Mouse (Mus musculus) liver, adult 2 months (tissue): ENCODE results near the gene 1700008O03Rik. TPM values are rescaled to one million over a fixed set of nuclear protein-coding genes. Genes with fewer than 3 reads are reported as not detected.

Experiments
- DNase-seq: peaks from one replicate; pipeline ENCODE4 v3.0.0-alpha.2; 2011; ENCODE audit warnings: low read depth, low spot score; ENCODE audit errors: extremely low read depth
- H3K27ac ChIP-seq: fragments of 200-500 bp; replicated peaks from 2 replicates; pipeline ENCODE4 v1.5.1; 2012; ENCODE audit warnings: low read depth, mild to moderate bottlenecking, control low read depth, inconsistent platforms, low read length; ENCODE audit not compliant: insufficient read depth
- H3K27me3 ChIP-seq: fragments of 200-500 bp; 2 replicates; pipeline ENCODE4 v1.6.1; 2012; ENCODE audit warnings: mild to moderate bottlenecking, moderate library complexity, low read length, inconsistent platforms; ENCODE audit not compliant: control insufficient read depth, insufficient read depth
- H3K36me3 ChIP-seq: fragments of 200-500 bp; 2 replicates; pipeline ENCODE4 v1.6.1; 2012; ENCODE audit warnings: low read length, inconsistent platforms; ENCODE audit not compliant: control insufficient read depth, insufficient read depth
- H3K4me1 ChIP-seq: fragments of 200-500 bp; 2 replicates; pipeline ENCODE4 v1.6.1; 2011; ENCODE audit warnings: low read length; ENCODE audit not compliant: control insufficient read depth, insufficient read depth
- H3K4me3 ChIP-seq: fragments of 200-500 bp; 2 replicates; pipeline ENCODE4 v1.5.1; 2011; ENCODE audit warnings: low read depth, mild to moderate bottlenecking, control low read depth, low read length, moderate library complexity; ENCODE audit not compliant: insufficient read depth
- H3K79me2 ChIP-seq: fragments of 200-500 bp; 2 replicates; pipeline ENCODE4 v1.6.1; 2012; ENCODE audit warnings: inconsistent platforms, mild to moderate bottlenecking, low read length, moderate library complexity; ENCODE audit not compliant: control insufficient read depth, insufficient read depth
- H3K9ac ChIP-seq: fragments of 200-500 bp; 2 replicates; pipeline ENCODE4 v1.6.1; 2012; ENCODE audit warnings: low read depth, mild to moderate bottlenecking, control low read depth, inconsistent platforms, low read length
- CTCF ChIP-seq: fragments of 200-500 bp; IDR thresholded peaks from 2 replicates; pipeline ENCODE4 v1.5.1; 2011; ENCODE audit warnings: low read depth, low read length, control low read depth
- POLR2A ChIP-seq: fragments of 200-500 bp; IDR thresholded peaks from 2 replicates; pipeline ENCODE4 v1.6.1; 2011; ENCODE audit warnings: low read length, control low read depth; ENCODE audit not compliant: insufficient read depth; ENCODE audit errors: extremely low read depth
- WGBS: fragments of 180-500 bp; shearing (Covaris S2); methylation state at CpG from one replicate; pipeline ENCODE4 v1.1.7; 2018; 5-methylcytosine and 5-hydroxymethylcytosine counted together
- polyA plus RNA-seq: library from polyadenylated mRNA; depleted of rRNA; stranded (reverse); fragments of >200 nt; gene quantifications from 2 replicates; pipeline ENCODE4 v1.2.3, GENCODE M21; 2012
- total RNA-seq: library from RNA; depleted of rRNA; stranded (reverse); fragments of >200 nt; gene quantifications from 2 replicates; pipeline ENCODE4 v1.2.3, GENCODE M21; 2014

1700008O03Rik gene
- total and polyA plus RNA-seq, 2 experiments: 0.27 TPM; not detected in 1

DNA sequence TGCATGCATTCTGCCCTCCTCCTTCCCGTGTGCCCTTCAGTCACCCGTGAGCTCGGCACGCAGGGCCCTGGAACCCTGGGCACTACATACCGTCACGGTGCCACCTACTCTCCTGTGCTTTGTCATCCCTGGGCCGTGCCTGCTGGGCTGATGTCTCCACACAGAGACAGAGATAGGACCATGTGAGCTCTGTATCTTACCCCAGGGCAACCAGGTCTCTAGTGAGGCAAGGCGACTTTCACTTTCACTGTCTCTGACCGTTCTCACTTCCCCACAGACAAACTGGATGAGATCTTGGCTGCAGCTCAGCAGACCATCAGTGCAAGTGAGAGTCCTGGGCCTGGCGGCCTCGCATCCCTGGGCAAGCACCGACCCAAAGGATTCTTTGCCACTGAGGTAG lies 41.0 kb downstream of the 1700008O03Rik start:
- peak; percentile 11 for DNase-seq
- Histone ChIP-seq H3K79me2 (no peaks in the 10 kb centered on the region), H3K27ac (no peak overlapping the region), H3K36me3 (no peaks in the 10 kb centered on the region), H3K27me3 (no peaks in the 10 kb centered on the region), H3K4me3 (peak overlapping the region; percentile 33; the same call in 1 of the 2 replicates), H3K9ac (no peak overlapping the region), H3K4me1 (no peaks in the 10 kb centered on the region)
- no peak for TF ChIP-seq CTCF
- TF ChIP-seq POLR2A: no peak
- 58% methylated on average over 12 of the region's 12 CpGs for WGBS

- TF ChIP-seq CTCF: no peak
- TF ChIP-seq POLR2A: no peak
- no peaks in the 10 kb centered on the region for H3K36me3 ChIP-seq
- DNase-seq: no peak
- no peak overlapping the region for H3K27ac ChIP-seq
- H3K27me3 ChIP-seq: no peaks in the 10 kb centered on the region
- no peaks in the 10 kb centered on the region for H3K4me1 ChIP-seq
- no peak overlapping the region for H3K4me3 ChIP-seq
- WGBS: 23% methylated on average over 11 of the region's 11 CpGs
- H3K9ac ChIP-seq: no peak overlapping the region
- H3K79me2 ChIP-seq: no peaks in the 10 kb centered on the region
These were observed 42.1 kb downstream of the 1700008O03Rik start for GRCm38 (mm10) chr7:44343459-44344015.

DNA sequence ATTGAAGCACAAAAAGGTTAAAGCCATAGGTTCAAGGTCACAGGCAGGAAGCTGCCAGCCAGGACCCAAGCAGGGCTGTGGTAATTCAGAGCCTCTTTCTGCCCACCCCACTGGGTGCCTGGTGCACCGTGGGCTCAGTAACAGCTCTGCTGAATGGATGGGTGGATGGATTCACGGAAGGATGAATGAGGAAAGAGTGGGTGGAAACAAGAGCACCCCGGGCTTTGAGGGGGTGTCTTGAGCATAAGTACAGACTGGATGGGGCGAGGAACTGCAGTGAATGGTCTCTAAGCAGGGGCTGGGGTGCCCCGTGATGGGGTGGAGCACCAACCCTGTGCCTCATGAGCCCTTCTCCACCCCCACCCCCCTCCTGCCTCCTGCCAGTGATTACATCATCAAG lies 43.9 kb downstream of the 1700008O03Rik start:
- WGBS: 69% methylated on average over 5 of the region's 5 CpGs
- TF ChIP-seq POLR2A (no peak), CTCF (no peak)
- Histone ChIP-seq H3K27ac (no peak overlapping the region), H3K4me3 (no peak overlapping the region), H3K9ac (no peak overlapping the region), H3K36me3 (no peaks in the 10 kb centered on the region), H3K4me1 (no peaks in the 10 kb centered on the region), H3K79me2 (no peaks in the 10 kb centered on the region), H3K27me3 (peaks cover 8% of the 10 kb centered on the region)
- DNase-seq: no peak

- Histone ChIP-seq H3K27ac (no peak overlapping the region), H3K79me2 (no peaks in the 10 kb centered on the region), H3K9ac (no peak overlapping the region), H3K36me3 (no peaks in the 10 kb centered on the region), H3K4me1 (no peaks in the 10 kb centered on the region), H3K27me3 (peaks cover 9% of the 10 kb centered on the region), H3K4me3 (no peak overlapping the region)
- WGBS: 87% methylated on average over 10 of the region's 10 CpGs
- DNase-seq: no peak
- no peak for TF ChIP-seq CTCF
- no peak for TF ChIP-seq POLR2A
These were observed 44.5 kb downstream of the 1700008O03Rik start for GRCm38 (mm10) chr7:44341119-44341518.

DNA sequence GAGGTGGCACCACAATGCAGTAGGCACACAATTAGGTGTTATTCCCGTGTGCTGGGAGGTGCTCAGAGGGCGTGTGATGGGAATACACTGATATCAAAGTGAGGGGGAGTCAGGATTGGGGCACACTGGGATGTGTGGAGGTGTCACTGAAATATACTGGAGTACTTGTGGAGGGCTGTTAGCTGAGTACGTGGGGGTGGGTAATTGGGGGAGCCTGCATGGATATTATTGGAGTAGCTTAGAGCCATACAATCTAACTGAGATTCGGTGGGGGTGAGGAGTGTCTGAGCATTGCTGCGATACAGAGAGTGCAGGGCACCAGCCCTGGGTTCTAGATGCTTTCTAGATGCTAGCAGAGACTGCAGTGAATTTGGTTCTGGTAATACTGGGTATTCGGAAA lies 45.4 kb downstream of the 1700008O03Rik start:
- TF ChIP-seq CTCF (no peak), POLR2A (no peak)
- Histone ChIP-seq H3K4me1 (no peaks in the 10 kb centered on the region), H3K36me3 (no peaks in the 10 kb centered on the region), H3K4me3 (no peak overlapping the region), H3K27ac (no peak overlapping the region), H3K27me3 (peaks cover 14% of the 10 kb centered on the region), H3K79me2 (no peaks in the 10 kb centered on the region), H3K9ac (no peak overlapping the region)
- 53% methylated on average over 6 of the region's 6 CpGs for WGBS
- DNase-seq: no peak

DNA sequence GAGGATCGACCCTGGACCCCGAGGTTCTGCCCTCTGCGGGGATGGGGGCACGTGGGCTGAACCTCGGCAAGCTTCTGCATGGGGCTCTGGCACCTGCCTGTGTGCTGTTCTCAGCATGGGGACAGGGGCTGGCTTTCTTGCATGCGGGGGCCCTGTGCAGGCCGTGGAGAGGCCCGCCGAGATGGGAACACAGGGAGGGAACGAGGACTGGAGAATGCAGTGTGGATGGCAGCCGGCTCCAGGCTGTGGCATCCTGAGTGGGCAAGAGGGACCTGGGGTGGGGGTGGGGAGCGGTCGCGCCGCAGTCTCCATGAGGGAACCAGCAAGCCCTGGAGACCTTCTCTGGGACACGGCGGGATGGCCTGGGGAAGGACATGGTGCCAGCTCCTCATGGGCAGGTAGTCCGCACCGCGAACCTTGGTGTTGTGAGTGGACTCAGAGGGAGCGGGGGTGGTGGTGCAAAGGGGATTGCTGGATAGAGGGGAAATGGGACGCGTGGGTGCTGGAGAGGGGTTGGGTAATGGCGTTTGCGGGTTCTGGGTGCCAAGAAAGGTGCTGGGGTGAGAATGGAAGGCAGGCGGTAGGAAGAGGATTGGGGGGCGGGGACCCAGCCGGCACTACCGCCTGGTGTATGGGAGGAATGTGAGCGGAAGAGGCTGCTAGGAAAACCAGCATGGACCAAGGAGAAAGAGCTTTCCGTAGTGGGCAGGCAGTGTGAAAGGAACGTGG lies 48.3 kb downstream of the 1700008O03Rik start:
- WGBS: 5% methylated on average over 32 of the region's 32 CpGs
- Histone ChIP-seq H3K36me3 (no peaks in the 10 kb centered on the region), H3K9ac (no peak overlapping the region), H3K4me1 (no peaks in the 10 kb centered on the region), H3K4me3 (no peak overlapping the region), H3K79me2 (no peaks in the 10 kb centered on the region), H3K27ac (no peak overlapping the region), H3K27me3 (peaks cover 18% of the 10 kb centered on the region)
- TF ChIP-seq POLR2A (no peak), CTCF (no peak)
- no peak for DNase-seq
